Mouse (Mus musculus): ENCODE measurements around the gene Adipoq. TPM values are rescaled to one million over a fixed set of nuclear protein-coding genes. Genes with fewer than 3 reads are reported as not detected.

Gene Adipoq
- not detected in 2 replicates for polyA plus RNA-seq (2015; fragmentation: Nextera tagmentation; extraction: Ambion mirVana)

GRCm38 (mm10) chr16:23146280-23146679 is at the start of gene Adipoq:
Gene Adipoq (plus strand): TSS chr16:23146536.

GRCm38 (mm10) chr16:23107231-23107942 is 38.9 kb upstream of the Adipoq start, which contains the start of gene Eif4a2:
Gene Eif4a2 (plus strand): TSS chr16:23107444.

GRCm38 (mm10) chr16:23127673-23128375 is 18.5 kb upstream of the Adipoq start, which contains the start of gene Rfc4:
Gene Rfc4 (minus strand): TSS chr16:23127737.

Other genes with a start within 250 kb of the Adipoq start
- 0.11 and 0.28 TPM in 2 replicates for gene Fetub, start 228.2 kb upstream of the Adipoq start, polyA plus RNA-seq (2015; fragmentation: Nextera tagmentation; extraction: Ambion mirVana)
- gene Hrg, start 195.5 kb upstream of the Adipoq start, polyA plus RNA-seq (2015; fragmentation: Nextera tagmentation; extraction: Ambion mirVana): 0.22 TPM in 1 of 2 replicates, not detected in the other
- 0.11 and 0.12 TPM in 2 replicates for gene Kng2, start 117.1 kb upstream of the Adipoq start, polyA plus RNA-seq (2015; fragmentation: Nextera tagmentation; extraction: Ambion mirVana)
- 0.85 and 2.4 TPM in 2 replicates for gene Kng1, start 88.7 kb upstream of the Adipoq start, polyA plus RNA-seq (2015; fragmentation: Nextera tagmentation; extraction: Ambion mirVana)
- gene Eif4a2, start 39.1 kb upstream of the Adipoq start, polyA plus RNA-seq (2015; fragmentation: Nextera tagmentation; extraction: Ambion mirVana): 75.6 and 87.7 TPM in 2 replicates
- 147 and 190 TPM in 2 replicates for gene Rfc4, start 18.8 kb upstream of the Adipoq start, polyA plus RNA-seq (2015; fragmentation: Nextera tagmentation; extraction: Ambion mirVana)
- 6.0 and 8.7 TPM in 2 replicates for gene St6gal1, start 78.2 kb downstream of the Adipoq start, polyA plus RNA-seq (2015; fragmentation: Nextera tagmentation; extraction: Ambion mirVana)